In genomic region chr12:4571864-4572263, GRCm38 (mm10) we compare ENCODE assay signal across 9 mouse cellular contexts. TPM values are rescaled to one million over a fixed set of nuclear protein-coding genes. Genes with fewer than 3 reads are reported as not detected.
DNase-seq lines count a peak whose midpoint lies in the region; ATAC-seq and TF ChIP-seq lines count a peak whose summit lies in the region.
"Had no signal": no experiment of that assay in that cellular context is flagged by ENCODE, and none has a peak within 500 bp of the region (broad histone marks: within the 10 kb centered on the region; RNA-seq: fewer than 3 reads in every experiment).

No protein-coding gene starts in this region.

- H3K4me2 ChIP-seq in heart, embryonic 12.5 days: no peak overlapping the region
- no peak overlapping the region for H3K4me2 ChIP-seq in liver, embryonic 14.5 days (ENCODE audit: low read depth)
- no peak overlapping the region for H3K4me2 ChIP-seq in stomach, embryonic 16.5 days (ENCODE audit: low read depth, low read length)
- H3K4me2 ChIP-seq: embryonic facial prominence, embryonic 13.5 days had no signal

- peaks cover 1% of the 10 kb centered on the region for H3K4me1 ChIP-seq in heart, adult 2 months (ENCODE audit: control insufficient read depth, insufficient read depth, low read length)
- no peaks in the 10 kb centered on the region for H3K4me1 ChIP-seq in heart, embryonic 12.5 days (replicated peaks)
- peaks cover 0 to 2% of the 10 kb centered on the region in 2 experiments; a peak in 1 of 4 replicates for H3K4me1 ChIP-seq in liver, embryonic 14.5 days (replicated peaks; ENCODE audit: control insufficient read depth in 2 of 2, insufficient read depth in 2 of 2, low read length in 1 of 2)
- H3K4me1 ChIP-seq in stomach, embryonic 16.5 days (ENCODE audit: control insufficient read depth, insufficient read depth, low read length): no peaks in the 10 kb centered on the region
- H3K4me1 ChIP-seq: embryonic facial prominence, embryonic 13.5 days had no signal

- H3K9me3 ChIP-seq in heart, embryonic 12.5 days (replicated peaks): no peaks in the 10 kb centered on the region
- no peaks in the 10 kb centered on the region for H3K9me3 ChIP-seq in liver, embryonic 14.5 days (ENCODE audit: control insufficient read depth, low read length)
- no peaks in the 10 kb centered on the region for H3K9me3 ChIP-seq in stomach, embryonic 16.5 days (replicated peaks; ENCODE audit: control insufficient read depth, low read length)
- H3K9me3 ChIP-seq: embryonic facial prominence, embryonic 13.5 days had no signal

- H3K4me3 ChIP-seq in heart, adult 2 months: no peak overlapping the region
- H3K4me3 ChIP-seq in heart, embryonic 12.5 days: no peak overlapping the region
- H3K4me3 ChIP-seq in liver, embryonic 14.5 days (ENCODE audit: insufficient read depth in 1 of 2, low read depth in 2 of 2, low read length in 2 of 2): no peak overlapping the region
- H3K4me3 ChIP-seq in stomach, embryonic 16.5 days (replicated peaks; ENCODE audit: low read length): no peak overlapping the region
- H3K4me3 ChIP-seq: embryonic facial prominence, embryonic 13.5 days had no signal

- no peak for TF ChIP-seq POLR2A in heart, adult 2 months (IDR thresholded peaks at IDR 0.05; ENCODE audit: insufficient read depth, low read depth, low read length)

- no peak for ATAC-seq in heart, embryonic 12.5 days (ENCODE audit: insufficient number of reproducible peaks, low FRiP score)
- peak; percentile 86 for ATAC-seq in CD4-positive, CD25-positive, alpha-beta regulatory T cell, adult 4 months
- peak; percentile 65; the same call in 1 of the 2 replicates for ATAC-seq in liver, embryonic 14.5 days (ENCODE audit: insufficient read depth)
- peak; percentile 82; the same call in 1 of the 2 replicates for ATAC-seq in stomach, embryonic 16.5 days (ENCODE audit: insufficient read depth, low FRiP score)

- intact Hi-C loops in heart, adult 2 months (cut with DNase I): loop anchor here (5.0 kb wide), 3 partner anchors 70 to 400 kb away; partner anchors contain the start of genes Fam228b and Pfn4
- intact Hi-C loops in left cerebral cortex, postnatal 10 days (cut with DNase I): no loop called here

- no peaks in the 10 kb centered on the region for H3K36me3 ChIP-seq in heart, adult 2 months (ENCODE audit: control insufficient read depth, insufficient read depth, low read length)
- H3K36me3 ChIP-seq in heart, embryonic 12.5 days: no peaks in the 10 kb centered on the region
- H3K36me3 ChIP-seq in liver, embryonic 14.5 days (replicated peaks; ENCODE audit: control insufficient read depth, insufficient read depth, low read depth): no peaks in the 10 kb centered on the region
- H3K36me3 ChIP-seq in stomach, embryonic 16.5 days (ENCODE audit: control insufficient read depth, insufficient read depth, low read length): no peaks in the 10 kb centered on the region
- H3K36me3 ChIP-seq: embryonic facial prominence, embryonic 13.5 days had no signal

- H3K9ac ChIP-seq in heart, adult 2 months (ENCODE audit: low read depth, low read length): no peak overlapping the region
- no peak overlapping the region for H3K9ac ChIP-seq in heart, embryonic 12.5 days
- no peak overlapping the region for H3K9ac ChIP-seq in liver, embryonic 14.5 days (replicated peaks)
- no peak overlapping the region for H3K9ac ChIP-seq in stomach, embryonic 16.5 days (ENCODE audit: low read length)
- H3K9ac ChIP-seq: embryonic facial prominence, embryonic 13.5 days had no signal

- TF ChIP-seq CTCF in heart, adult 2 months (IDR thresholded peaks at IDR 0.05): peak; percentile 83
- TF ChIP-seq CTCF in liver, embryonic 14.5 days (IDR thresholded peaks at IDR 0.05; ENCODE audit: low read depth): peak; percentile 80

- no peaks in the 10 kb centered on the region for H3K27me3 ChIP-seq in heart, adult 2 months (ENCODE audit: control insufficient read depth, insufficient read depth, low read length)
- no peaks in the 10 kb centered on the region for H3K27me3 ChIP-seq in heart, embryonic 12.5 days (replicated peaks)
- no peaks in the 10 kb centered on the region for H3K27me3 ChIP-seq in liver, embryonic 14.5 days (ENCODE audit: control insufficient read depth, insufficient read depth, low read length)
- no peaks in the 10 kb centered on the region for H3K27me3 ChIP-seq in stomach, embryonic 16.5 days (ENCODE audit: control insufficient read depth, insufficient read depth, low read length)
- H3K27me3 ChIP-seq: embryonic facial prominence, embryonic 13.5 days had no signal

- H3K27ac ChIP-seq in heart, adult 2 months: no peak overlapping the region
- H3K27ac ChIP-seq in heart, embryonic 12.5 days (ENCODE audit: poor library complexity, severe bottlenecking): no peak overlapping the region
- H3K27ac ChIP-seq in liver, embryonic 14.5 days: no peak overlapping the region
- H3K27ac ChIP-seq in stomach, embryonic 16.5 days (ENCODE audit: low read length): no peak overlapping the region
- H3K27ac ChIP-seq: embryonic facial prominence, embryonic 13.5 days had no signal

- no peaks in the 10 kb centered on the region for H3K79me2 ChIP-seq in heart, adult 2 months (replicated peaks; ENCODE audit: control insufficient read depth, insufficient read depth, low read length)

- TF ChIP-seq EP300 in heart, adult 2 months (IDR thresholded peaks at IDR 0.05; ENCODE audit: insufficient read depth, low read depth, low read length): peak; percentile 80
- no peak for TF ChIP-seq EP300 in liver, embryonic 14.5 days (IDR thresholded peaks at IDR 0.05; ENCODE audit: low read depth)

- 24% methylated on average over 5 of the region's 5 CpGs for WGBS in heart, adult 2 months
- WGBS in heart, embryonic 12.5 days: 35% methylated on average over 5 of the region's 5 CpGs
- WGBS in liver, embryonic 14.5 days (ENCODE audit: insufficient replicate concordance): 19% methylated on average over 5 of the region's 5 CpGs
- 20% methylated on average over 5 of the region's 5 CpGs for WGBS in stomach, embryonic 16.5 days

- DNase-seq in heart, adult 2 months: peak in 1 of 2 experiments; percentile 39
- DNase-seq in adrenal gland, postnatal 25 days: peak; percentile 9
- DNase-seq in heart, postnatal 4 days: peak; percentile 25
- DNase-seq in liver, embryonic 14.5 days (ENCODE audit: low read depth in 3 of 3, low spot score in 3 of 3): peak; percentile 57 to 59 (median 57)
- DNase-seq in left cerebral cortex, postnatal 10 days (ENCODE audit: extremely low spot score in 1 of 2, low spot score in 2 of 2): no peak

RNA-seq across cellular contexts. Expression of gene Itsn2, which starts 20.6 kb away (rescaled TPM):
- total RNA-seq in heart, adult 2 months (2021): 10 to 100 TPM; 40.8 to 41.9 TPM
- polyA plus RNA-seq in heart, adult 2 months (2012; rRNA removed): 20.5 and 48.8 TPM in 2 replicates
- 38.5 and 43.7 TPM in 2 replicates for polyA plus RNA-seq in heart, embryonic 12.5 days (2016; fragmentation: Nextera tagmentation; extraction: Ambion mirVana)
- polyA plus RNA-seq in CD4-positive, CD25-positive, alpha-beta regulatory T cell, adult 4 months (2017; shearing (Covaris generic)): 10 to 100 TPM; 57.4 to 59.2 TPM
- total RNA-seq in adrenal gland, postnatal 25 days (2021): 57.2 and 63.3 TPM in 2 replicates
- 10 to 100 TPM; 54.0 to 54.8 TPM for total RNA-seq in heart, postnatal 4 days (2021)
- 10.8 and 13.2 TPM in 2 replicates for polyA plus RNA-seq in liver, embryonic 14.5 days (2012; rRNA removed)
- 22.5 and 27.2 TPM in 2 replicates for polyA plus RNA-seq in liver, embryonic 14.5 days (2014; fragmentation: Nextera tagmentation; extraction: Ambion mirVana)
- 30.5 and 33.3 TPM in 2 replicates for polyA plus RNA-seq in stomach, embryonic 16.5 days (2015; fragmentation: Nextera tagmentation; extraction: Ambion mirVana)
- total RNA-seq in left cerebral cortex, postnatal 10 days (2021): 10 to 100 TPM; 56.6 to 61.0 TPM

RNA-seq across cellular contexts. Expression of gene Gm3625, which starts 20.9 kb away (rescaled TPM):
- not detected for total RNA-seq in heart, adult 2 months (2021)
- polyA plus RNA-seq in heart, adult 2 months (2012; rRNA removed): not detected in 2 replicates
- polyA plus RNA-seq in heart, embryonic 12.5 days (2016; fragmentation: Nextera tagmentation; extraction: Ambion mirVana): not detected in 2 replicates
- polyA plus RNA-seq in CD4-positive, CD25-positive, alpha-beta regulatory T cell, adult 4 months (2017; shearing (Covaris generic)): not detected
- not detected in 2 replicates for total RNA-seq in adrenal gland, postnatal 25 days (2021)
- not detected for total RNA-seq in heart, postnatal 4 days (2021)
- polyA plus RNA-seq in liver, embryonic 14.5 days (2012; rRNA removed): not detected in 2 replicates
- not detected in 2 replicates for polyA plus RNA-seq in liver, embryonic 14.5 days (2014; fragmentation: Nextera tagmentation; extraction: Ambion mirVana)
- not detected in 2 replicates for polyA plus RNA-seq in stomach, embryonic 16.5 days (2015; fragmentation: Nextera tagmentation; extraction: Ambion mirVana)
- total RNA-seq in left cerebral cortex, postnatal 10 days (2021): not detected
- polyA plus RNA-seq: embryonic facial prominence, embryonic 13.5 days had no signal

Comparison
In these comparisons a context has a peak if more than half of its experiments do, and no peak if none do; other contexts are left out.
1. DNase-seq: peak in adrenal gland, postnatal 25 days (single experiment), heart, postnatal 4 days (single experiment) and liver, embryonic 14.5 days (3 of 3); none in left cerebral cortex, postnatal 10 days (0 of 2).